Mouse (Mus musculus): ENCODE measurements around the gene Poc1b.

- no peak for TF ChIP-seq CTCF (conservative IDR thresholded peaks at IDR 0.05; ENCODE audit: insufficient read depth, insufficient read length, low read depth, low read length)
- no peak for TF ChIP-seq POLR2A (IDR thresholded peaks at IDR 0.05; ENCODE audit: low read depth, low read length)
Measured at GRCm38 (mm10) chr10:99182107-99182506, 75.3 kb downstream of the Poc1b start.
